Mouse (Mus musculus) spleen, postnatal 36 days (tissue): ENCODE data around the gene Ctcfl.
A peak's percentile ranks its signal among the peaks of the same experiment; 100 is the strongest.

Experiments used
- DNase-seq, 2 experiments: peaks; one replicate each; pipeline ENCODE4 v3.0.0; 2022; ENCODE audit warnings: low spot score in 2 of 2, mixed read lengths in 1 of 2

Ctcfl gene

DNA sequence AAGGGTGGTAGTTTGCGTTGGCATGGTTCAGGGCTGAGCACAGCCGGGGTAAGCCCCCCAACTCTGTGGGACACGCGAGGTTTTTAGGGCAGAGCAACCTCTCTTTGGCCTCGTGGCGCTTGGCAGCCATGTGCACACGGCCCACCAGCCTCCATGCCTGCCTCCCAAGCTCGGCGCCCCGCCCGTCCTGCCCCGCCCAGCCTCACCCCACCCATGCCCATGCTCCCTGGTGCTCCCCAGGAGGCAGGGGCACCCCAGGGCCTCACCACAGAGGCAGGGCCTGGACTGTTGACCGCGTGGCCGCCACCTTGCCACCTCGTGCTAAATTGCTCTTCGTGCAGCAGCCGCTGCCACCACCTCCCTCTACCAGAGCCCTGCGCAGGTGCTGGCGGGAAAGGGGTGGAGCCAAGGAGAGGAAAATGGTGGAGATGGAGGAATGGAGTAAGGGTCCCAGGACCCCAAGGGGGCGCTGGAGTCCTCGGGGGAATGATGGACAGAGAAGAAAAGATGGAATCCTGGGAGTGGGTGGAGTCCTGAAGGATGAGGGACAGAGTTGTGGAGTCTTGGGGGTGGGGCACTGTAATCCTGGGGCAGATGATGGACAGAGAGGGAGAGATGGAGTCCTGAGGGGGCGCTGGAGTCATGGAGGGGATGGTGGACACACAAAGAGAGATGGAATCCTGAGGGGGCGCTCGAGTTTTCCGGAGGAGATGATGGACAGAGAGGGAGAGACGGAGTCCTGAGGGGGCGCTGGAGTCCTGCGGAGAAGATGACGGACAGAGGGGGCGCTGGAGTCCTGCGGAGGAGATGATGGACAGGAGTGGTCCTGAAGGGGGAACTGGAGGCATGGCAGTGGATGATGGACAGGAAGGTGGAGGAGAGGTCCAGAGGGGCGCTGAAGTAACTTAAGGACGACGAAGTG is at the start of gene Ctcfl:
Ctcfl (minus strand) TSS at position 503 of the 922 bp plus-strand sequence.
- DNase-seq: no peak

DNA sequence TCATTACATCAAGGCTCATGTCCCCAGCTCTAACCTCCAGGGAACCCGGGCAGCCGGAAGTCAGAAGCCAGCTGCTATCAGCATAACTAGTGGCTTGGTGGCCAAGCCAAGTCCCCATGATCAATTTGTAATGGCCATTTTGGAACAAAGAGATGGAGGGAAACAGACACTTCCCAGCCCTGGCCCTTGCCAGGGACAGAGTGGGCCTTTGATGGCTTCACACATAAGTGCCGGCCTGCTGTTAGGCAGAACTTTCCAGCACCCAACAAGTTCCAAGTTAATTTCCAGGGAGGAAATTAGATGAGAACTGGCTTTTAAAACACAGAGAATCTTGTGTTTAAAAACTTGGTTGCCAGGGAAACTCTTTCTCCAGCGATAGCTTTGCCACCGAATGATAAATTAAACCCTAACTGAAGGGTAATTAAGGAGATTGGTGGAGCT is 49.1 kb upstream of the Ctcfl start:
- DNase-seq: no peak

DNA sequence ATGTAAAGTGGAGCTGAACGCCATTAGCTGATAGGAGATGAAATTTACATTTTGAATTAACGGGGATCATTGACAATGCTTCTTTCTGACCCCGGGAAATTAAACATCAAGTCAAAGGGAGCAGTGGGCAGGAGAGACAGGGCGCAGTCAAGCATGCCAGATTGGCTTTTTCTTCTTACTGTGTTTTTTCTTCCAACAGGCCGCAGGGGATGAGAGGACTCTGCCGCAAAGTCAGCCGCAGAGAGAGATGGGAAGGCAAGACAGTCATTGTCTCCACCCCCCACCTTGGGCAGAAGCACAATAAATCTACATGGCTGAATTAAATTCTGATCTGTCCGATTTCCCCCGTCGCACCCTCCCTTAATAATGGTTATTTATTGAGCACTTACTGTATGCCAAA is 46.0 kb upstream of the Ctcfl start:
- no peak for DNase-seq

DNA sequence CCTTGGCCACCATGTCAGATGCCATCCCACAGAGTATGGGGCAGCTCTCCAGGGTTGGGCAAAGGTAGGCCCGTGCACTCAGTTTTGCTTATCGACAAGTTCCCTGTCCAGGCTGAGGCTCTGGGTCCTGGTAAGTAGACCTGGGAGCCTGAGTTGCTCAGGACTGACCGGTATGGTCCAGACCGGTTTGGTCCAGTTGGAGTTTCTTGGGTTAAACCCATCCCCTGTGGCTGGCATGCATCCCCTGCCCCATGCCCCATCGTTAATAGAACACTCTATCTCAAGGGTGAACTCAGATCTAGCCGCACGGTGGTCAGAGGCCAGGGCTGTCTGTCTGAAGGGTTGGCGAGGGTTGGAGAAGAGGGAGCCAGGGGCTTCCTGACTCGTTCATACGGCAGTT is 45.6 kb upstream of the Ctcfl start:
- no peak for DNase-seq

DNA sequence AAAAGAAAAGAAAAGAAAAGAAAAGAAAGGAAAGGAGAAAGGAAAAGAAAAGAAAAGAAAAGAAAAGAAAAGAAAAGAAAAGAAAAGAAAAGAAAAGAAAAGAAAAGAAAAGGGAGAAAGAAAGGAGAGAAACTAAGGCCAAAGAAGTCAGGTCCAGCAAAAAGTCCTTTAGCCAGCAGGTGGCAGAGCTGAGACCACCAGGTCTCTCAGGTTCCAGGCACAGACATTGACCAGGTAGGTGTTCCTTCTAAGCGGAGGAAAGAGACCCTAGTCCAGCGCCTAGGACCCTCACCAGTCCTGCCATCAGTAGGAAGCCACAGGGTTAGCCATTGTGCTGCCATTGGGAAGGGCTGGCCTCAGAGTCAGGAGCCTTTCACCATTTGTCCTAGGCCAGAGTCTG is 45.0 kb upstream of the Ctcfl start:
- no peak for DNase-seq

DNA sequence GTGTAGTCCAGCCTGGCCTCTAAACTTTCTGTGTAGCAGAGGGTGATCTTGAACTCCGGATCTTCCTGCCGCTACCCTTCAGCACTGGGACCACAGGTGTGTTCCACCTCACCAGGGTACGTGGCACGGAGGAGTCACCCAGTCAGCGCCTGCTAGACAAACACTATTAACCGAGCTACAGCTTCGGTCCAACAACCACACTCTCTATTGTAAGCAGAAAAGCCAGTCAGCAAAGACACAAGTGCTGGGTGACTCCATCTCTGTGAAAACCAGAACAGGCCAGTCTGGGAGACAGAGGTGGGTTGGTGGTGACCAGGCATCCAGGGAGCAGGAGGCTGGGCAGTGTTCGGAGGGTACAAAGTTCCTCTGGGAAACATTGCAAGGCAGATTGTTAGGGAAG is 44.1 kb upstream of the Ctcfl start:
- DNase-seq: no peak

DNA sequence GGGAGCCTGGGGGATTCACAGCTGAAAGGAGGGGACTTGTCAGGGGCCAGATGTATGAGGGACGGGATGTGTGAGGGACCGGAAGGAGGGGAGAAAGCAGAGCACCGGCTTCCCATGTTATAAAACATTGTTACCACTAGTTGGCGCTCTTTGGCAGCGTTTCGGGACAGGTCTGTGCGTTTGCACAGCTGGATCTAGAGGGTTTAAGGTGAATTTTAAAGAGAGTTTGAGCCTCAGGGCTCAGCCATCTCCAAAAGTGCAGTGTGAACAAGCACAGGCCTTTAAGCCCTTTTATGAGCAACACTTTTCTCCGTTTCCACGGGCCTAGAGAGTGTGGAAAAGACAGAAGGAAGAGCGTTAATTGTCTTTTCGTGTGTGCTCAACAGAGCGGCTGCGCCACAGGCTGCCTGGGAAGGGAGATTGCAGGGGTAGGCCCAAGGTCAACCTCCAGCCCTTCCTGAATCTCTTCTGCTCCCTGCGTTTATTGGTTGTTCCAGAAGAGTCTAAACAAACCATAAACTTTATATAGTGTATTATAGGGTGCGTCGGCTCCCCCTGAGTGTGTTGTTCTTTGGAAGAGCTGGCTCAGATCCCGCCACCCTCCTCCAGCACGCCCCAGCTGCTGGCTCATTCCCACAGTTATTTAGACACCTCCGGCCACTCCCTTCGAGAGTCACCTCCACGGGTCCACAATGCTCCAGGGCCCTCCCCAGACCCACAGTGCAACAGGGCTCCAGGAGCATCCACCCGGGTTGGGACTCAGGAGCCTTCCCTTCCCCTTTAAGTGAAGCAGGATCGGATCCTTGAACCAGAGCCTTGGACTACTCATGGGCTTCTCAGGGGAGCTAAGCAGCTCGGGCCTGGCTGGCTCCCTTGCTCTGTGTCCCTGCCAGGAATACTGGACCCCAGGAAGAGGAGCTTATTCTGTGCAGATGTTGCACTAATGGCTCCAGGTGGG is 40.3 kb upstream of the Ctcfl start:
- peak; percentile 40 to 47 for DNase-seq

DNA sequence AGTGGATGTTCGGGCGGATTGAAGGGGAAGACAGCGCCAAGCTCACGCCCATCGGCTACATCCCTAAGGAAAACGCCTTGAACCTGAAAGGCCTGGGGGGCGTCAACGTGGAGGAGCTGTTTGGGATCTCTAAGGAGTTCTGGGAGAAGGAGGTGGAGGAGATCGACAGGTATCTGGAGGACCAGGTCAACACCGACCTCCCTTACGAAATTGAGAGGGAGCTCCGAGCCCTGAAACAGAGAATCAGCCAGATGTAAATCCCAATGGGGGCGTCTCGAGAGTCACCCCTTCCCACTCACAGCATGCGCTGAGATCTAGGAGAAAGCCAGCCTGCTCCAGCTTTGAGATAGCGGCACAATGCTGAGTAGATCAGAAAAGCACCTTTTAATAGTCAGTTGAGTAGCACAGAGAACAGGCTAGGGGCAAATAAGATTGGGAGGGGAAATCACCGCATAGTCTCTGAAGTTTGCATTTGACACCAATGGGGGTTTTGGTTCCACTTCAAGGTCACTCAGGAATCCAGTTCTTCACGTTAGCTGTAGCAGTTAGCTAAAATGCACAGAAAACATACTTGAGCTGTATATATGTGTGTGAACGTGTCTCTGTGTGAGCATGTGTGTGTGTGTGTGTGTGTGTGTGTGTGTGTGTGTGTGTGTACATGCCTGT is 39.2 kb upstream of the Ctcfl start:
- no peak for DNase-seq

DNA sequence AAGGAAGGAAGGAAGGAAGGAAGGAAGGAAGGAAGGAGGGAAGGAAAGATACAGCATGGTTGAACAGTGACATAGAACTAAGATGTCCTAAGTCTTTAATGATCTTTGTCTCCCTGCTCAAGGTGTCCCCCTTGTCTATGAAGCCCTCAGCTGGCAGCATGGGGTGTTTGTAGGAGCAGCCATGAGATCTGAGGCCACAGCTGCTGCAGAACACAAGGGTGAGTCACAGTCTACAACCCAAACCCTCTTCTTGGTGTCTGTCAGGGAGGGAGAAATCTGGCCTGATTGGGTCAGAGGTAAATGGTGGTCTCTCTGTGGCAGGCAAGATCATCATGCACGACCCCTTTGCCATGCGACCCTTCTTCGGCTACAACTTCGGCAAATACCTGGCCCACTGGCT is 38.5 kb upstream of the Ctcfl start:
- no peak for DNase-seq

DNA sequence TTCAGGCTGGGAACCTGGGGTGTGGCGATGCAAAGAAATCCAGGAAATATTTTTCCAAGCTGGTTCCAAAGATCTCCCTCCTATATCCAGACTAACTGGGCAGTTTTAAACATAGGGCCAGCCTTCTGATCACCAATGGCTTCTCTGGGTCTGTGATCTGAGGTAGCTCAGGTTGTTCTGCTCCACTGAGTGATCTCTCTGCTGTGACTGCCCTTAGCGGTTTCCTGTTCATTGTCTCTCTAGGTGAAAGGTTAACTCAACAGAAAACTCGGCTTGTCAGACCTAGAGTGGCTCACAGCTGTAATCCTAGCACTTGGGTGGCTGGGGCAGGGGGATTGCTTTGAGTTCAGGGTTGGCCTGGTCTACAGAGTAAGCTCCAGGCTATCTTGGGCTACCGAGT is 38.1 kb upstream of the Ctcfl start:
- DNase-seq: no peak

DNA sequence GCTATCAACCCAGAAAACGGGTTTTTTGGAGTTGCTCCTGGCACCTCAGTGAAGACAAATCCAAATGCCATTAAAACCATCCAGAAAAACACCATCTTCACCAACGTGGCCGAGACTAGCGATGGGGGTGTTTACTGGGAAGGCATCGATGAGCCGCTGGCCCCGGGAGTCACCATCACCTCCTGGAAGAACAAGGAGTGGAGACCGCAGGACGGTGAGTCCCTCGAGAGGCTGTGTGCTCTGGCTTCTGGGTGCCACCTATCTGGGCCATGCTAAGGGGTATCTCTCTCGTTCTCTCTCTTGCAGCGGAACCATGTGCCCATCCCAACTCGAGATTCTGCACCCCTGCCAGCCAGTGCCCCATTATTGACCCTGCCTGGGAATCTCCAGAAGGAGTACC is 37.6 kb upstream of the Ctcfl start:
- no peak for DNase-seq

DNA sequence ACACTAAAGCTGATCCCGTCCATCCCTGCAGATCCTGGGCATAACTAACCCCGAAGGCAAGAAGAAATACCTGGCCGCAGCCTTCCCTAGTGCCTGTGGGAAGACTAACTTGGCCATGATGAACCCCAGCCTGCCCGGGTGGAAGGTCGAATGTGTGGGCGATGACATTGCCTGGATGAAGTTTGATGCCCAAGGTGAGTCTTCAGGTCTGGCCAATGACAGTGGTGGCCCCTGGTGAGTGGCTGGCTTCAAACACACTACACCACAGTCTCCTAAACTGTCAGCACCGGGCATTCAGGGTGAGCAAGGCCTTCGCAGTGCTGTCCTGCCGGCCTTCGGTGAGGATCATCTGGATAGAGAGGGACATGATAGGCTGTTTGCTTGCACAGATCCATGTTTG is 36.6 kb upstream of the Ctcfl start:
- DNase-seq: no peak

DNA sequence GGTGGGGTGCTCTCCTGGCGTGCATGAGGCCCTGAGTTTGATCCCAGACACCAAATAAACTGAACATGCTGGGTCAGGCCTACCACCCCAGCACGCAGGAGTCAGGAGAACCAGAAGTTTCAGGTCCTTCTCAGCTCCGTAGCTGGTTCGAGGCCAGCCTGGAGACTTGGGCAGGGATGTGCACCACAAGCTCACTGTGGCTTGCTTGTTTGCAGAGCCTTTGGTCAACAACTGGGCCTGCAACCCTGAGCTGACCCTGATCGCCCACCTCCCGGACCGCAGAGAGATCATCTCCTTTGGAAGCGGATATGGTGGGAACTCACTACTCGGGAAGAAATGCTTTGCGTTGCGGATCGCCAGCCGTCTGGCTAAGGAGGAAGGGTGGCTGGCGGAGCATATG is 35.6 kb upstream of the Ctcfl start:
- no peak for DNase-seq

DNA sequence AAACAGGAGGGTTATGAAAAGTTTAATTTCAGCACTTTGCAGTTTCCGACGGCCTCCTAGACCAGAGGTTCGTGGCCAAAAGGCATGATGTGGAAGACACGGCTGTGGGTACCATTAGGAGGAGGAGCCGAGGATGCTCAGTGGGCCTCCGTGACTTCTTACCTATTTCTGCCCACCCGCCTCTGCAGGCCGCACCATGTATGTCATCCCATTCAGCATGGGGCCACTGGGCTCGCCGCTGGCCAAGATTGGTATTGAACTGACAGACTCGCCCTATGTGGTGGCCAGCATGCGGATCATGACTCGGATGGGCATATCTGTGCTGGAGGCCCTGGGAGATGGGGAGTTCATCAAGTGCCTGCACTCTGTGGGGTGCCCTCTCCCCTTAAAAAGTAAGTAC is 35.2 kb upstream of the Ctcfl start:
- DNase-seq: no peak

DNA sequence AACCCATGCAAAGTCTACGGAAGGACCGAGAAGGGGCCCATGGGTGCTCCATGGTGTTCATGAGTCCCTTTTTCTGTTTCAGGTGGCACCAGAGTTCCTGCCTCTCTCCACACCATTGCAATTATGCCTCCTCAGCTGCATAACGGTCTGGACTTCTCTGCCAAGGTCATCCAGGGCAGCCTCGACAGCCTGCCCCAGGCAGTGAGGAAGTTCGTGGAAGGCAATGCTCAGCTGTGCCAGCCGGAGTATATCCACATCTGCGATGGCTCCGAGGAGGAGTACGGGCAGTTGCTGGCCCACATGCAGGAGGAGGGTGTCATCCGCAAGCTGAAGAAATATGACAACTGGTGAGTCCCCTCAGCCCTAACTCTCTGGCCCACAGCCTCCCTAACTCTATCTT is 33.9 kb upstream of the Ctcfl start:
- no peak for DNase-seq

DNA sequence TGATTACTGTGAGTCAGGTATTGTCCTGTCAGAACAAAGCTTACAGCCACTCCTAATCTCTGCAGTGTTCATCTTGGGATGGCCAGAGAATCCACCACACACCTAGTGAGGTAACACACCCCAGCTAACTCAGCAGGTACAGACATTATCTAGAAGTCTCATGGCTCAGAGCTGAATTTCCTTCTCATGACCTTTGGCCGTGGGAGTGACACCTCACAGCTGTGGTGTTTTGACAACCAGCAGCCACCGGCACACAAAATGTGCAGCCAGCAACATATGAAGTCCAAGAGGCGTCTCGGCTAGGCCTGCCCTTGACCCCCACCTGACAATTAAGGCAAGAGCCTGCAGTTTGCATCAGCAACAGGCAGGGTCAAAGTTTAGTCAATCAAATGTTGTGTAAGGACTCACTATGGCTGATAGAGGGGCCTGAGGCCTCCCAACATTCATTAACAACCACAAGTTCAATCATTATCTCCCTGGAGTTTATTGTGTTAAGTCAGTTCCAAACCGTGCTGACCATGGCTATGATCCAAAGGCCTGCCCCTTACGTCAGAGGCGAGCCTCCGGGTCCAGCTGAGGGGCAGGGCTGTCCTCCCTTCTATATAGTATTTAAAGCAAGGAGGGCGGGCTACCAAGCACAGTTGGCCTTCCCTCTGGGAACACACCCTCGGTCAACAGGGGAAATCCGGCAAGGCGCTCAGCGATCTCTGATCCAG is 33.3 kb upstream of the Ctcfl start, which contains the start of gene Pck1:
Pck1 (plus strand) TSS at position 613 of the 716 bp plus-strand sequence.
- DNase-seq: no peak

DNA sequence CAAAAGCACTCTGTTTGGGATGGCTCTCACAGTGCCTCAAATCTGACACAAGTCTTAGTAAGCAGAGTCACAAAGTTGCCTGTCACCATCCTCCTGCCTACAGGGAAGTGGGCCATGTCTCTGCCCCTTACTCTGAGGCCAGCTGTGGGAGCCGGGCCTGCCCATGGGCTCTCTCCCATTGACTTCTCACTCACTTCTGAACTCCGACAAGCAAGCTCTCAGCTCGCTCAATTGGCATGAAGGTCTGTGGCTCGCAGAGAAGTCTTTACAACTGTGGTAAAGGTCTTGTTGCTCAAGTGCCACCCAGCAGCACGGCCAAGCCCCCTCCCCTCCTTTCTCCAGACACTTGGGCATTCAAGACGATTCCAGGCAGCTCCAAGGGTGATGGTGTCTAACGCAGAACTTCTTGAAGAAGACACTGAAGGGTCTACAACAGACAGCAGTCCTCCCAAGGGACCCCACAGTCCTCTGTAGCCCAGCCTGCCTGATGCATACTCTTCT is 32.5 kb upstream of the Ctcfl start:
- DNase-seq: no peak

DNA sequence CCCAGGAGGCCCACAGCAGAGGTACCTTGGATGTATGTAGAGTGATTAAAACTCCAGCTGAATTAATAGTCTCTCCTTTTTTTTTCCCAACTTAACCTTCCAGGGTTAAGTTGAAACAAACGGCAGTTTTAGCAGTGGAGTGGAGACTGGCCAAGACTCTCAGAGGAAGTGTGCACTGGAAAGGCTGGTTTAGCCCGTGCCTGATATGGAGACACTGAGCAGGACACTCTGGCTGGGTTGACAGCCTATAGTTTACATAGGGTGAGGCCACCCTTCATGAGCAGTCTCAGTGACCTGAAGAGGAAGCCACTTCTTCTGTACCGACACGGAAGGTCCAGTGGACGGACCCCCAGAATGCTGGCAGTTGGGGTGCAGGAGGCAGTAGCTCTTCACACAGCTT is 32.0 kb upstream of the Ctcfl start:
- DNase-seq: no peak

DNA sequence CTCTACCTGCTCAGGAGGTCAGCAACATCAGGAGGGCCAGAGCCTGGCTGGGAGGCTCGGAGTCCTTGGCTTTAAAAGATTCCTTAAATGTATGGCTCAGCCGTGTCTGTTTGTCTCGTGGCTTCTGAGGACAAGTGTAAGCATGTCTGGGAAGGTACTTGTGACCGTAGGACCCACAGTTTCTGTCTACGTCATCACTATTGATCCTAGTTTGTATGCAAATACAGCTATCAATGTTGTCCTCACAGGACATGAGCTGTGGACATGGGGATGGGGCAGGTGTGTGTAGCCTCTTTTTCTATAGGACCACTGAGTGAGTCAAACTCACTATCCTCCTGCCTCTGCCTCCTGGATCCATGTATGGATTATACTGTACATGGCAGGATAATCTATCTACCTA is 28.7 kb upstream of the Ctcfl start:
- DNase-seq: no peak

DNA sequence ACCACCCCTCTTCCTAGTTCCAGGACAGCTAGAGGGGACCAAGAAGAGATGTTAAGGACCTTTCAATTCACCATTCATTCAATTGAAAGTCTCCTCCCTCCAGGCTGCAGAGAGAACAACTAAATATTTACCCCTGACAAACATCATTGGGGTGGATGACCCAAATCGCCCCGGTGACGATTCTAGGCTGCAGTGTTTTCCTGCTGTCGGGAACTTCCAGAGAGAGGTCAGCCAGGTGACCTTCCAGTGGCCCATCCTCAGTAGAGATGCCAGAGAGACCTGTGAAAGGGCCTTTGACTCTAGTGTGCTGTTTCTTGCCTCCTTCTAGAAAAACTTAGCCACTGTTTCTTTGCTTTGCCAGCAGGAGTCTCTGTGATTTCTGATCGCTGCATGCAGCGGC is 27.4 kb upstream of the Ctcfl start:
- no peak for DNase-seq

DNA sequence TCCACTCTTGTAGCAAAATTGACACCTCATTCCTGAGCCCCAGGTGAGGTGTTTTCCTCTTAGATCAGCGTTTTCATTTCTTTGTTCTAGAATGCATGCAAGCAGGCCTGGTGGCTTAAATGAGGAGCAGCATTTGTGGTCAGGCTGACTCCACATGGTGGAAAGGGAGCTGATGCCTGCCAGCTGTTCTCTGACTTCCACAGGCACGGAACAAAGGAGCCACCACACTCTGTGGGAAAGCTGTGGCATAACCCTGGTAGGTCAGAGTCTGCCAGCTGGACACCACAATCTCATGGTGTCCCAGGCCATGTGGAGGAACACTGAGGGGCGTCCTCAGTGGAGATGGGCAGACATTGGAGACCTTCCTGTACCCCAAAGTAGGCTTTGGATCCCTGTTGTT is 26.5 kb upstream of the Ctcfl start:
- no peak for DNase-seq
